20 mouse cellular contexts compared by ENCODE assay signal in the genomic region with DNA sequence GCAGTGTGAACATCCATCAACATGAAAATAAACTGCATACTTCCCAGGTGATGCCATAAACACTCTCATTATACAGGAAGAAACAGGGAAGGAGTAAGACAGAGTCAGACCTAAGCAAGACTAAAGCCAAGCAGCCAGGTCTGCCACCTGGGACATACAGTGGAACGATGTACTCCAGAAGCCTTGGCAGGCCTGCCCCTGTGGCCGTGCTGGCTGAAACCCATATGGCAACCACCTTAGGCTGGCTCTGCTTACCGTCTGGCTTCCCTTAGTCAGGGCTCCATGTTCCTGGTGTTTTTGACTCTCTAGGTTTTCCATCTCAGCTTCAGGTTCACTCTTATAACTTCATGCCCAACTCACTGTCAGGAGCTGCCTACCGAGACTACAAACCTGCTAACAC. TPM values are rescaled to one million over a fixed set of nuclear protein-coding genes. Genes with fewer than 3 reads are reported as not detected.
DNase-seq lines count a peak whose midpoint lies in the region; ATAC-seq lines count a peak whose summit lies in the region.
"Had no signal": no experiment of that assay in that cellular context is flagged by ENCODE, and none has a peak within 500 bp of the region (broad histone marks: within the 10 kb centered on the region; RNA-seq: fewer than 3 reads in every experiment).

No protein-coding gene starts in this region.

- DNase-seq in adrenal gland, postnatal 14 days: peak; percentile 68
- DNase-seq in adrenal gland, postnatal 4 days (ENCODE audit: low spot score in 2 of 2): no peak
- DNase-seq in heart, adult 18-20 months: peak; percentile 47 to 61
- DNase-seq in cerebellum, postnatal 10 days: peak; percentile 77 to 83
- DNase-seq in limb, embryonic 10.5 days (ENCODE audit: low spot score): no peak
- no peak for DNase-seq in spleen, postnatal 36 days (ENCODE audit: low spot score in 2 of 2)
- DNase-seq: kidney, postnatal 36 days; lung, embryonic 14.5 days; right cerebral cortex, postnatal 4 days; thymus, postnatal 25 days had no signal

- 72% methylated on average over 4 of the region's 4 CpGs for WGBS in heart, embryonic 11.5 days (ENCODE audit: insufficient replicate concordance)
- WGBS in limb, embryonic 10.5 days: 87% methylated on average over 4 of the region's 4 CpGs
- WGBS in kidney, embryonic 16.5 days: 96% methylated on average over 4 of the region's 4 CpGs

- H3K36me3 ChIP-seq in heart, embryonic 11.5 days (ENCODE audit: control insufficient read depth, insufficient read depth, low read length): no peaks in the 10 kb centered on the region
- H3K36me3 ChIP-seq in limb, embryonic 10.5 days: peaks cover 30% of the 10 kb centered on the region
- H3K36me3 ChIP-seq in kidney, embryonic 16.5 days (ENCODE audit: insufficient read depth, low read length): peaks cover 22% of the 10 kb centered on the region
- H3K36me3 ChIP-seq: midbrain, embryonic 15.5 days; stomach, embryonic 15.5 days had no signal

- no peak overlapping the region for H3K9ac ChIP-seq in heart, embryonic 11.5 days (ENCODE audit: low read depth, low read length)
- no peak overlapping the region for H3K9ac ChIP-seq in kidney, embryonic 16.5 days (replicated peaks; ENCODE audit: low read length)
- H3K9ac ChIP-seq: embryonic facial prominence, embryonic 13.5 days; hindbrain, embryonic 13.5 days; limb, embryonic 13.5 days; lung, embryonic 14.5 days; midbrain, embryonic 15.5 days; stomach, embryonic 15.5 days had no signal

- no peaks in the 10 kb centered on the region for H3K27me3 ChIP-seq in heart, embryonic 11.5 days (ENCODE audit: control insufficient read depth, insufficient read depth, low read length)
- no peaks in the 10 kb centered on the region for H3K27me3 ChIP-seq in limb, embryonic 10.5 days (ENCODE audit: low read depth, poor library complexity, severe bottlenecking)
- no peaks in the 10 kb centered on the region for H3K27me3 ChIP-seq in kidney, embryonic 16.5 days (ENCODE audit: insufficient read depth, low read length)
- H3K27me3 ChIP-seq: embryonic facial prominence, embryonic 13.5 days; hindbrain, embryonic 13.5 days; limb, embryonic 13.5 days; midbrain, embryonic 15.5 days; Patski; stomach, embryonic 15.5 days had no signal

- H3K9me3 ChIP-seq in heart, embryonic 11.5 days (replicated peaks; ENCODE audit: control insufficient read depth, low read length): no peaks in the 10 kb centered on the region; the same call in 1 of the 2 replicates
- H3K9me3 ChIP-seq in limb, embryonic 10.5 days (replicated peaks): no peaks in the 10 kb centered on the region
- H3K9me3 ChIP-seq in kidney, embryonic 16.5 days (ENCODE audit: low read length): no peaks in the 10 kb centered on the region
- H3K9me3 ChIP-seq: embryonic facial prominence, embryonic 13.5 days; hindbrain, embryonic 13.5 days; midbrain, embryonic 15.5 days; stomach, embryonic 15.5 days had no signal

- H3K4me2 ChIP-seq in heart, embryonic 11.5 days: no peak overlapping the region
- H3K4me2 ChIP-seq in kidney, embryonic 16.5 days (replicated peaks; ENCODE audit: low read depth, low read length): no peak overlapping the region
- H3K4me2 ChIP-seq: embryonic facial prominence, embryonic 13.5 days; hindbrain, embryonic 13.5 days; limb, embryonic 13.5 days; lung, embryonic 14.5 days; midbrain, embryonic 15.5 days; stomach, embryonic 15.5 days had no signal

- no peak overlapping the region for H3K4me3 ChIP-seq in heart, embryonic 11.5 days (ENCODE audit: low read depth, low read length)
- H3K4me3 ChIP-seq in limb, embryonic 10.5 days: no peak overlapping the region
- H3K4me3 ChIP-seq in kidney, embryonic 16.5 days (ENCODE audit: low read length): no peak overlapping the region
- H3K4me3 ChIP-seq: embryonic facial prominence, embryonic 13.5 days; hindbrain, embryonic 13.5 days; limb, embryonic 13.5 days; midbrain, embryonic 15.5 days; stomach, embryonic 15.5 days had no signal

- no peak for ATAC-seq in heart, embryonic 11.5 days (replicated peaks; ENCODE audit: insufficient number of reproducible peaks, low FRiP score, low TSS enrichment)
- ATAC-seq in kidney, embryonic 16.5 days (ENCODE audit: low FRiP score, low TSS enrichment): no peak
- ATAC-seq: intestine, postnatal 0 days; midbrain, embryonic 15.5 days; Patski had no signal

- no peak overlapping the region for H3K27ac ChIP-seq in heart, embryonic 11.5 days (ENCODE audit: low read depth, low read length)
- 0 out of 2 replicates have a peak overlapping the region, but pooled peaks have one; percentile 15 for H3K27ac ChIP-seq in limb, embryonic 10.5 days
- no peak overlapping the region for H3K27ac ChIP-seq in kidney, embryonic 16.5 days (ENCODE audit: low read length)
- H3K27ac ChIP-seq: embryonic facial prominence, embryonic 13.5 days; hindbrain, embryonic 13.5 days; limb, embryonic 13.5 days; midbrain, embryonic 15.5 days; stomach, embryonic 15.5 days had no signal

- H3K4me1 ChIP-seq in heart, embryonic 11.5 days (ENCODE audit: control insufficient read depth, insufficient read depth, low read length): no peaks in the 10 kb centered on the region
- H3K4me1 ChIP-seq in limb, embryonic 10.5 days: peaks cover 19% of the 10 kb centered on the region
- no peaks in the 10 kb centered on the region for H3K4me1 ChIP-seq in kidney, embryonic 16.5 days (ENCODE audit: insufficient read depth, low read length)
- H3K4me1 ChIP-seq: embryonic facial prominence, embryonic 13.5 days; hindbrain, embryonic 13.5 days; midbrain, embryonic 15.5 days; stomach, embryonic 15.5 days had no signal

RNA-seq across cellular contexts. Expression of gene Slc25a31, which starts 42.5 kb away (rescaled TPM):
- not detected in 2 replicates for total RNA-seq in adrenal gland, postnatal 14 days (2021)
- under 1 TPM in 1 of 2 experiments, not detected in 1; 0.14 TPM for total RNA-seq in adrenal gland, postnatal 4 days (2021)
- total RNA-seq in heart, adult 18-20 months (2021): under 1 TPM in 1 of 2 experiments, not detected in 1; 0.13 TPM
- 0.56 and 0.66 TPM in 2 replicates for polyA plus RNA-seq in heart, embryonic 11.5 days (2014; fragmentation: Nextera tagmentation; extraction: Ambion mirVana)
- polyA plus RNA-seq in limb, embryonic 10.5 days (2016; fragmentation: Nextera tagmentation; extraction: Ambion mirVana): 0.26 and 0.34 TPM in 2 replicates
- 0.08 and 0.31 TPM in 2 replicates for polyA plus RNA-seq in kidney, embryonic 16.5 days (2015; fragmentation: Nextera tagmentation; extraction: Ambion mirVana)
- total RNA-seq: common myeloid progenitor, adult 5-6 weeks had no signal
- polyA plus RNA-seq: intestine, postnatal 0 days; lung, embryonic 14.5 days; Patski had no signal

Comparison
In these comparisons a context has a peak if more than half of its experiments do, and no peak if none do; other contexts are left out.
1. DNase-seq: peak in adrenal gland, postnatal 14 days (single experiment), heart, adult 18-20 months (2 of 2) and cerebellum, postnatal 10 days (2 of 2); none in adrenal gland, postnatal 4 days (0 of 2), limb, embryonic 10.5 days (single experiment) and spleen, postnatal 36 days (0 of 2).